Mouse (Mus musculus): ENCODE measurements at regions not wholly inside any gene's neighbourhood (a gene's known extent, or its start where the extent isn't known, plus 50 kb on each side); places are given as distances from the start of the nearest gene placed in this dataset.
A peak's percentile ranks its signal among the peaks of the same experiment; 100 is the strongest.

- Histone ChIP-seq H3K36me3 (no peaks in the 10 kb centered on the region), H3K9ac (no peak overlapping the region), H3K27me3 (replicated peaks) (no peaks in the 10 kb centered on the region), H3K4me2 (no peak overlapping the region), H3K9me3 (replicated peaks) (no peaks in the 10 kb centered on the region), H3K27ac (ENCODE audit: poor library complexity, severe bottlenecking) (no peak overlapping the region), H3K4me3 (no peak overlapping the region), H3K4me1 (replicated peaks) (no peaks in the 10 kb centered on the region)
- 83% methylated on average over 14 of the region's 14 CpGs for WGBS
- peak; percentile 100 for ATAC-seq (ENCODE audit: insufficient number of reproducible peaks, low FRiP score)
Measured at GRCm38 (mm10) chr4:80002738-80003635, 830.9 kb upstream of the Tyrp1 start.

- Histone ChIP-seq H3K27ac (ENCODE audit: poor library complexity, severe bottlenecking) (no peak overlapping the region), H3K4me2 (no peak overlapping the region), H3K36me3 (no peaks in the 10 kb centered on the region), H3K4me1 (replicated peaks) (no peaks in the 10 kb centered on the region), H3K9ac (no peak overlapping the region), H3K27me3 (replicated peaks) (no peaks in the 10 kb centered on the region), H3K9me3 (replicated peaks) (no peaks in the 10 kb centered on the region), H3K4me3 (no peak overlapping the region)
- peak; percentile 91 for ATAC-seq (ENCODE audit: insufficient number of reproducible peaks, low FRiP score)
- WGBS = 79% methylated on average over 13 of the region's 13 CpGs
Measured at GRCm38 (mm10) chr4:80003636-80004365, 830.1 kb upstream of the Tyrp1 start.

GRCm38 (mm10) chr4:80004366-80004700 is 829.6 kb upstream of the Tyrp1 start:
- Histone ChIP-seq H3K9me3 (replicated peaks) (no peaks in the 10 kb centered on the region), H3K36me3 (no peaks in the 10 kb centered on the region), H3K4me2 (no peak overlapping the region), H3K9ac (no peak overlapping the region), H3K4me1 (replicated peaks) (no peaks in the 10 kb centered on the region), H3K27ac (ENCODE audit: poor library complexity, severe bottlenecking) (no peak overlapping the region), H3K27me3 (replicated peaks) (no peaks in the 10 kb centered on the region), H3K4me3 (no peak overlapping the region)
- WGBS = 71% methylated on average over 4 of the region's 4 CpGs
- ATAC-seq (ENCODE audit: insufficient number of reproducible peaks, low FRiP score) = no peak

- no peaks in the 10 kb centered on the region for H3K9me3 ChIP-seq (replicated peaks)
- H3K4me1 ChIP-seq (replicated peaks) = no peaks in the 10 kb centered on the region
- no peaks in the 10 kb centered on the region for H3K36me3 ChIP-seq
- WGBS = 81% methylated on average over 4 of the region's 4 CpGs
- no peak overlapping the region for H3K4me3 ChIP-seq
- ATAC-seq (ENCODE audit: insufficient number of reproducible peaks, low FRiP score) = no peak
- no peak overlapping the region for H3K27ac ChIP-seq (ENCODE audit: poor library complexity, severe bottlenecking)
- no peak overlapping the region for H3K4me2 ChIP-seq
- no peak overlapping the region for H3K9ac ChIP-seq
- H3K27me3 ChIP-seq (replicated peaks) = no peaks in the 10 kb centered on the region
Measured at GRCm38 (mm10) chr4:80004788-80005187, 829.1 kb upstream of the Tyrp1 start.

- no peak for ATAC-seq (ENCODE audit: insufficient number of reproducible peaks, low FRiP score)
- no peak overlapping the region for H3K4me3 ChIP-seq
- 53% methylated on average over 3 of the region's 3 CpGs for WGBS
Measured at GRCm38 (mm10) chr4:80027876-80028275, 806.0 kb upstream of the Tyrp1 start.

GRCm38 (mm10) chr4:80047956-80048355 is 786.0 kb upstream of the Tyrp1 start:
- WGBS = 76% methylated on average over 6 of the region's 6 CpGs
- no peak overlapping the region for H3K4me2 ChIP-seq
- H3K4me3 ChIP-seq = no peak overlapping the region
- no peaks in the 10 kb centered on the region for H3K4me1 ChIP-seq (replicated peaks)
- no peak overlapping the region for H3K27ac ChIP-seq (ENCODE audit: poor library complexity, severe bottlenecking)
- no peak overlapping the region for H3K9ac ChIP-seq
- H3K9me3 ChIP-seq (replicated peaks) = no peaks in the 10 kb centered on the region; the same call in 1 of the 2 replicates
- no peaks in the 10 kb centered on the region for H3K36me3 ChIP-seq
- no peaks in the 10 kb centered on the region for H3K27me3 ChIP-seq (replicated peaks)
- ATAC-seq (ENCODE audit: insufficient number of reproducible peaks, low FRiP score) = no peak

More at GRCm38 (mm10) chr4:80027876-80028275, 806.0 kb upstream of the Tyrp1 start:
- Histone ChIP-seq H3K4me1 (replicated peaks) (no peaks in the 10 kb centered on the region), H3K9ac (no peak overlapping the region), H3K36me3 (no peaks in the 10 kb centered on the region), H3K27me3 (replicated peaks) (no peaks in the 10 kb centered on the region), H3K4me2 (no peak overlapping the region), H3K9me3 (replicated peaks) (no peaks in the 10 kb centered on the region), H3K27ac (ENCODE audit: poor library complexity, severe bottlenecking) (no peak overlapping the region)
